Mouse (Mus musculus): Measurements from ENCODE around the gene Psmd7. TPM values are rescaled to one million over a fixed set of nuclear protein-coding genes. Genes with fewer than 3 reads are reported as not detected.

Gene Psmd7
- polyA plus RNA-seq, 1 experiment from 2014 or later = 223 TPM

GRCm38 (mm10) chr8:107537472-107537871 lies 50.8 kb downstream of the Psmd7 start:
- no peaks in the 10 kb centered on the region for H3K27me3 ChIP-seq (ENCODE audit: control insufficient read depth, insufficient read depth, low read length)
- 65% methylated on average over 4 of the region's 4 CpGs for WGBS (ENCODE audit: insufficient replicate concordance)
- no peak for ATAC-seq (replicated peaks; ENCODE audit: insufficient number of reproducible peaks, low FRiP score, low TSS enrichment)
- no peaks in the 10 kb centered on the region for H3K9me3 ChIP-seq (replicated peaks; ENCODE audit: control insufficient read depth, low read length)
- H3K4me1 ChIP-seq (ENCODE audit: control insufficient read depth, insufficient read depth, low read length) = peaks cover 15% of the 10 kb centered on the region
- no peak overlapping the region for H3K4me2 ChIP-seq
- no peak overlapping the region for H3K4me3 ChIP-seq (ENCODE audit: low read depth, low read length)
- no peak overlapping the region for H3K27ac ChIP-seq (ENCODE audit: low read depth, low read length)
- no peaks in the 10 kb centered on the region for H3K36me3 ChIP-seq (ENCODE audit: control insufficient read depth, insufficient read depth, low read length)
- no peak overlapping the region for H3K9ac ChIP-seq (ENCODE audit: low read depth, low read length)

MicroRNA genes within 50 kb of the gene (microRNA counts, 519-probe panel; counts per million panel counts)
- 5,047 counts per million, percentile 52 among the panel's probes with 10 or more counts for microRNA mmu-miR-140

Small RNA genes lying within 50 kb of the gene (microRNA-seq; reads per million reads assigned to microRNA genes)
- 4,868 reads per million, percentile 93 among the genes with 10 or more reads in this experiment for gene Mir140 (ENCODE audit: borderline number of aligned reads)

Other genes starting within 250 kb of the Psmd7 start
- gene Nqo1, start 185.3 kb downstream of the Psmd7 start, polyA plus RNA-seq (2014; fragmentation: Nextera tagmentation; extraction: Ambion mirVana) = 6.8 and 6.9 TPM in 2 replicates
- gene Nob1, start 163.4 kb downstream of the Psmd7 start, polyA plus RNA-seq (2014; fragmentation: Nextera tagmentation; extraction: Ambion mirVana) = 48.4 and 48.8 TPM in 2 replicates
- 34.6 and 35.2 TPM in 2 replicates for gene Wwp2, start 152.1 kb downstream of the Psmd7 start, polyA plus RNA-seq (2014; fragmentation: Nextera tagmentation; extraction: Ambion mirVana)

Measured in heart, embryonic 11.5 days (tissue).